Mouse (Mus musculus): ENCODE measurements at regions not wholly inside any gene's neighbourhood (a gene's known extent, or its start where the extent isn't known, plus 50 kb on each side); places are given as distances from the start of the nearest gene placed in this dataset.
"Not testable (repeated sequence)": the region's sequence is repeated elsewhere in the genome, so short reads cannot be mapped to it uniquely, and the experiment has no call there.

- DNase-seq = no peak
- intact Hi-C loops (cut with DNase I; ENCODE audit: low total_unique reads) = no loop called here
Observed at GRCm38 (mm10) chr10:111587891-111588611, 82.0 kb downstream of the Phlda1 start.

- intact Hi-C loops (cut with DNase I; ENCODE audit: low total_unique reads) = no loop called here
- DNase-seq = no peak
Observed at GRCm38 (mm10) chr10:111589186-111589585, 83.1 kb downstream of the Phlda1 start.

GRCm38 (mm10) chr10:111592416-111593149, 86.5 kb downstream of the Phlda1 start:
- DNase-seq = no peak
- intact Hi-C loops (cut with DNase I; ENCODE audit: low total_unique reads) = no loop called here

- intact Hi-C loops (cut with DNase I; ENCODE audit: low total_unique reads) = no loop called here
- DNase-seq = no peak
Observed at GRCm38 (mm10) chr10:111593280-111593679, 87.2 kb downstream of the Phlda1 start.

GRCm38 (mm10) chr10:111594171-111594570, 88.1 kb downstream of the Phlda1 start:
- no peak for DNase-seq
- intact Hi-C loops (cut with DNase I; ENCODE audit: low total_unique reads) = no loop called here

GRCm38 (mm10) chr10:111594651-111595050, 88.6 kb downstream of the Phlda1 start:
- no peak for DNase-seq
- intact Hi-C loops (cut with DNase I; ENCODE audit: low total_unique reads) = no loop called here

GRCm38 (mm10) chr10:111595513-111595995, 89.5 kb downstream of the Phlda1 start:
- intact Hi-C loops (cut with DNase I; ENCODE audit: low total_unique reads) = no loop called here

GRCm38 (mm10) chr10:111598650-111599049, 92.6 kb downstream of the Phlda1 start:
- intact Hi-C loops (cut with DNase I; ENCODE audit: low total_unique reads) = no loop called here
- no peak for DNase-seq

More at GRCm38 (mm10) chr10:111595513-111595995, 89.5 kb downstream of the Phlda1 start:
- DNase-seq = no peak

- intact Hi-C loops (cut with DNase I; ENCODE audit: low total_unique reads) = no loop called here
- DNase-seq = no peak
Observed at GRCm38 (mm10) chr10:111599297-111600250, 93.5 kb downstream of the Phlda1 start.

- intact Hi-C loops (cut with DNase I; ENCODE audit: low total_unique reads) = no loop called here
- no peak for DNase-seq
Observed at GRCm38 (mm10) chr10:111600251-111600620, 94.2 kb downstream of the Phlda1 start.

GRCm38 (mm10) chr10:111600677-111601099, 94.6 kb downstream of the Phlda1 start:
- intact Hi-C loops (cut with DNase I; ENCODE audit: low total_unique reads) = no loop called here

GRCm38 (mm10) chr10:111603166-111603565, 97.1 kb downstream of the Phlda1 start:
- DNase-seq = no peak
- intact Hi-C loops (cut with DNase I; ENCODE audit: low total_unique reads) = no loop called here

More at GRCm38 (mm10) chr10:111600677-111601099, 94.6 kb downstream of the Phlda1 start:
- peak; percentile 91 for DNase-seq

GRCm38 (mm10) chr10:111607381-111607780, 101.3 kb downstream of the Phlda1 start:
- intact Hi-C loops (cut with DNase I; ENCODE audit: low total_unique reads); DNase-seq: not testable (repeated sequence)

GRCm38 (mm10) chr10:111608385-111609093, 102.5 kb downstream of the Phlda1 start:
- intact Hi-C loops (cut with DNase I; ENCODE audit: low total_unique reads) = no loop called here
- DNase-seq = no peak

- no peak for DNase-seq
- intact Hi-C loops (cut with DNase I; ENCODE audit: low total_unique reads) = no loop called here
Observed at GRCm38 (mm10) chr10:111609889-111610288, 103.8 kb downstream of the Phlda1 start.

- intact Hi-C loops (cut with DNase I; ENCODE audit: low total_unique reads) = no loop called here
- DNase-seq = no peak
Observed at GRCm38 (mm10) chr10:111619627-111620270, 113.7 kb downstream of the Phlda1 start.

- intact Hi-C loops (cut with DNase I; ENCODE audit: low total_unique reads) = no loop called here
- DNase-seq = no peak
Observed at GRCm38 (mm10) chr10:111620927-111621676, 115.0 kb downstream of the Phlda1 start.

- intact Hi-C loops (cut with DNase I; ENCODE audit: low total_unique reads) = no loop called here
- peak; percentile 29 for DNase-seq
Observed at GRCm38 (mm10) chr10:111622789-111623188, 116.7 kb downstream of the Phlda1 start.

Data from gastrocnemius, postnatal 14 days (tissue).